Mouse (Mus musculus) spleen, adult 2 months (tissue): ENCODE measurements around the gene Prkab2. TPM values are rescaled to one million over a fixed set of nuclear protein-coding genes. Genes with fewer than 3 reads are reported as not detected.

Source experiments
- DNase-seq, 2 experiments: peaks; one replicate each; pipeline versions ENCODE4 v3.0.0 to v3.0.0-alpha.2; 2012 to 2021; ENCODE audit warnings: low spot score in 2 of 2, low read depth in 1 of 2
- H3K27ac ChIP-seq: fragments of 200-500 bp; 2 replicates; pipeline ENCODE4 v1.5.1; 2012; ENCODE audit warnings: low read length, inconsistent platforms; ENCODE audit not compliant: insufficient read depth
- H3K27me3 ChIP-seq: fragments of 200-500 bp; 2 replicates; pipeline ENCODE4 v1.6.1; 2012; ENCODE audit warnings: mild to moderate bottlenecking, moderate library complexity, low read length, inconsistent platforms; ENCODE audit not compliant: control insufficient read depth, insufficient read depth
- H3K36me3 ChIP-seq: fragments of 200-500 bp; 2 replicates; pipeline ENCODE4 v1.6.1; 2012; ENCODE audit warnings: mild to moderate bottlenecking, low read length, inconsistent platforms; ENCODE audit not compliant: control insufficient read depth, insufficient read depth
- H3K4me1 ChIP-seq: fragments of 200-500 bp; 2 replicates; pipeline ENCODE4 v1.6.1; 2011; ENCODE audit warnings: inconsistent platforms; ENCODE audit not compliant: control insufficient read depth, insufficient read depth, insufficient read length
- H3K4me3 ChIP-seq: fragments of 200-500 bp; 2 replicates; pipeline ENCODE4 v1.5.1; 2011; ENCODE audit warnings: mild to moderate bottlenecking, inconsistent platforms; ENCODE audit not compliant: insufficient read depth, insufficient read length; ENCODE audit errors: extremely low read depth
- CTCF ChIP-seq: fragments of 200-500 bp; IDR thresholded peaks from 2 replicates; pipeline ENCODE4 v1.5.1; 2011; ENCODE audit warnings: mild to moderate bottlenecking, inconsistent platforms; ENCODE audit not compliant: insufficient read depth, insufficient read length, insufficient replicate concordance; ENCODE audit errors: extremely low read depth
- POLR2A ChIP-seq: fragments of 200-500 bp; IDR thresholded peaks from 2 replicates; pipeline ENCODE4 v1.6.1; 2011; ENCODE audit warnings: low read depth, low read length, inconsistent platforms
- WGBS: fragments of 180-500 bp; shearing (Covaris S2); methylation state at CpG from one replicate; pipeline ENCODE4 v1.1.7; 2018; 5-methylcytosine and 5-hydroxymethylcytosine counted together
- polyA plus RNA-seq: library from polyadenylated mRNA; depleted of rRNA; stranded (reverse); fragments of >200 nt; gene quantifications from 2 replicates; pipeline ENCODE4 v1.2.3, GENCODE M21; 2012

Prkab2 gene
- polyA plus RNA-seq, 1 experiment: 4.9 TPM

- no peak for TF ChIP-seq POLR2A
- TF ChIP-seq CTCF: no peak
- DNase-seq: no peak
- 73% methylated on average over 3 of the region's 3 CpGs for WGBS
- Histone ChIP-seq H3K27ac (no peak overlapping the region), H3K4me3 (no peak overlapping the region), H3K4me1 (no peaks in the 10 kb centered on the region), H3K27me3 (no peaks in the 10 kb centered on the region), H3K36me3 (no peaks in the 10 kb centered on the region)
Observed at GRCm38 (mm10) chr3:97701198-97701597, 43.2 kb downstream of the Prkab2 start.

- no peak for DNase-seq
- Histone ChIP-seq H3K27ac (no peak overlapping the region), H3K36me3 (no peaks in the 10 kb centered on the region), H3K4me1 (no peaks in the 10 kb centered on the region), H3K27me3 (no peaks in the 10 kb centered on the region), H3K4me3 (no peak overlapping the region)
- WGBS: 88% methylated on average over 11 of the region's 11 CpGs
- TF ChIP-seq CTCF (no peak), POLR2A (no peak)
Observed at GRCm38 (mm10) chr3:97702448-97703080, 44.6 kb downstream of the Prkab2 start.

GRCm38 (mm10) chr3:97705508-97705907, 47.5 kb downstream of the Prkab2 start:
- H3K27ac ChIP-seq: no peak overlapping the region
- no peaks in the 10 kb centered on the region for H3K4me1 ChIP-seq
- no peak for TF ChIP-seq POLR2A
- TF ChIP-seq CTCF: no peak
- no peaks in the 10 kb centered on the region for H3K27me3 ChIP-seq
- no peak for DNase-seq
- H3K4me3 ChIP-seq: no peak overlapping the region
- WGBS: 75% methylated on average over 3 of the region's 3 CpGs
- no peaks in the 10 kb centered on the region for H3K36me3 ChIP-seq

GRCm38 (mm10) chr3:97706561-97706960, 48.6 kb downstream of the Prkab2 start:
- no peak overlapping the region for H3K27ac ChIP-seq
- DNase-seq: no peak
- TF ChIP-seq POLR2A: no peak
- H3K36me3 ChIP-seq: no peaks in the 10 kb centered on the region
- 85% methylated on average over 4 of the region's 4 CpGs for WGBS
- no peak overlapping the region for H3K4me3 ChIP-seq
- H3K27me3 ChIP-seq: no peaks in the 10 kb centered on the region
- H3K4me1 ChIP-seq: no peaks in the 10 kb centered on the region

GRCm38 (mm10) chr3:97710134-97710533, 52.1 kb downstream of the Prkab2 start:
- TF ChIP-seq POLR2A (no peak), CTCF (no peak)

GRCm38 (mm10) chr3:97710881-97711280, 52.9 kb downstream of the Prkab2 start:
- H3K27me3 ChIP-seq: no peaks in the 10 kb centered on the region
- WGBS: 43% methylated on average over 5 of the region's 5 CpGs
- H3K4me3 ChIP-seq: no peak overlapping the region
- no peak for TF ChIP-seq POLR2A
- TF ChIP-seq CTCF: no peak
- H3K27ac ChIP-seq: no peak overlapping the region
- no peak for DNase-seq
- no peaks in the 10 kb centered on the region for H3K4me1 ChIP-seq
- no peaks in the 10 kb centered on the region for H3K36me3 ChIP-seq

More at GRCm38 (mm10) chr3:97710134-97710533, 52.1 kb downstream of the Prkab2 start:
- Histone ChIP-seq H3K27ac (no peak overlapping the region), H3K4me1 (no peaks in the 10 kb centered on the region), H3K27me3 (no peaks in the 10 kb centered on the region), H3K36me3 (no peaks in the 10 kb centered on the region), H3K4me3 (no peak overlapping the region)
- WGBS: 77% methylated on average over 11 of the region's 11 CpGs
- DNase-seq: no peak

- TF ChIP-seq POLR2A (no peak), CTCF (no peak)
- Histone ChIP-seq H3K4me3 (no peak overlapping the region), H3K4me1 (no peaks in the 10 kb centered on the region), H3K27me3 (no peaks in the 10 kb centered on the region), H3K27ac (no peak overlapping the region), H3K36me3 (no peaks in the 10 kb centered on the region)
- DNase-seq: no peak
- WGBS: 79% methylated on average over 1 of the region's 1 CpGs
Observed at GRCm38 (mm10) chr3:97715922-97716321, 57.9 kb downstream of the Prkab2 start.
